Mouse (Mus musculus) forebrain, postnatal 0 days (tissue): ENCODE data around the gene Klhdc10. TPM values are rescaled to one million over a fixed set of nuclear protein-coding genes. Genes with fewer than 3 reads are reported as not detected.
"Not testable (repeated sequence)": the region's sequence is repeated elsewhere in the genome, so short reads cannot be mapped to it uniquely, and the experiment has no call there.

ENCODE experiments used
- ATAC-seq: fragments of 200-750 bp; cut with Nextera tagmentation; 2 replicates; pipeline ENCODE4 v1.8.0; 2017; ENCODE audit warnings: mild to moderate bottlenecking, moderate library complexity
- DNase-seq: peaks from one replicate; pipeline ENCODE4 v3.0.0-alpha.2; 2015
- H3K27ac ChIP-seq: fragments of 300-500 bp; sonication (generic); 2 replicates; pipeline ENCODE4 v1.5.1; 2014; ENCODE audit warnings: low read depth, mild to moderate bottlenecking, antibody characterized with exemption, low read length, moderate library complexity, mixed read lengths
- H3K27me3 ChIP-seq: fragments of 300-500 bp; sonication (generic); 2 replicates; pipeline ENCODE4 v1.6.1; 2014; ENCODE audit warnings: mild to moderate bottlenecking, low read length, mixed read lengths; ENCODE audit not compliant: insufficient read depth
- H3K36me3 ChIP-seq: fragments of 300-500 bp; sonication (generic); 2 replicates; pipeline ENCODE4 v1.6.1; 2014; ENCODE audit warnings: mild to moderate bottlenecking, moderate library complexity; ENCODE audit not compliant: insufficient read depth
- H3K4me1 ChIP-seq: fragments of 300-500 bp; sonication (generic); 2 replicates; pipeline ENCODE4 v1.6.1; 2014; ENCODE audit warnings: antibody characterized with exemption; ENCODE audit not compliant: insufficient read depth
- H3K4me2 ChIP-seq: fragments of 300-500 bp; sonication (generic); 2 replicates; pipeline ENCODE4 v1.6.1; 2014; ENCODE audit warnings: low read depth, mild to moderate bottlenecking, moderate library complexity
- H3K4me3 ChIP-seq: fragments of 300-500 bp; sonication (generic); 2 replicates; pipeline ENCODE4 v1.5.1; 2014; ENCODE audit warnings: low read depth, low read length, mixed read lengths
- H3K9ac ChIP-seq: fragments of 300-500 bp; sonication (generic); 2 replicates; pipeline ENCODE4 v1.6.1; 2014; ENCODE audit warnings: mild to moderate bottlenecking
- H3K9me3 ChIP-seq: fragments of 300-500 bp; sonication (generic); 2 replicates; pipeline ENCODE4 v1.6.1; 2016; ENCODE audit warnings: low read length
- CTCF ChIP-seq: sonication (generic); IDR thresholded peaks from 2 replicates; pipeline ENCODE4 v1.5.1; 2016; ENCODE audit warnings: antibody characterized with exemption, control low read depth, low read depth
- WGBS: fragments of 180-500 bp; shearing (Covaris S2); extraction: QIAGEN DNeasy Blood & Tissue Kit; methylation state at CpG from one replicate; pipeline ENCODE4 v1.1.7; 2014; 5-methylcytosine and 5-hydroxymethylcytosine counted together
- polyA plus RNA-seq: library from polyadenylated mRNA; unstranded; fragments of >200 nt; fragmentation: Nextera tagmentation; extraction: Ambion mirVana; gene quantifications from 2 replicates; pipeline ENCODE4 v1.2.1, GENCODE M21; 2015
- total RNA-seq: library from RNA; depleted of rRNA; stranded (reverse); fragments of >200 nt; gene quantifications from 2 replicates; pipeline ENCODE4 v1.2.3, GENCODE M21; 2014

The Klhdc10 gene
- total and polyA plus RNA-seq, 2 experiments from 2014 or later: 24.3 to 160 TPM

GRCm38 (mm10) chr6:30375791-30376190 lies 25.9 kb upstream of the Klhdc10 start:
- Histone ChIP-seq H3K9ac (no peak overlapping the region), H3K27ac (no peak overlapping the region), H3K9me3 (no peaks in the 10 kb centered on the region), H3K4me3 (no peak overlapping the region), H3K27me3 (no peaks in the 10 kb centered on the region), H3K4me1 (no peaks in the 10 kb centered on the region), H3K4me2 (no peak overlapping the region), H3K36me3 (peaks cover 71% of the 10 kb centered on the region)
- peak; percentile 18 for DNase-seq
- TF ChIP-seq CTCF: no peak
- ATAC-seq: no peak
- WGBS: 76% methylated on average over 1 of the region's 1 CpGs

GRCm38 (mm10) chr6:30381116-30381515 lies 20.6 kb upstream of the Klhdc10 start:
- DNase-seq: peak; percentile 46
- WGBS: 71% methylated on average over 3 of the region's 3 CpGs

GRCm38 (mm10) chr6:30390271-30390670 lies 11.4 kb upstream of the Klhdc10 start:
- H3K9ac ChIP-seq: peak overlapping the region; percentile 61
- not testable (repeated sequence) for H3K9me3 ChIP-seq, H3K4me1 ChIP-seq, H3K27me3 ChIP-seq, ATAC-seq, DNase-seq
- WGBS: 29% methylated on average over 4 of the region's 4 CpGs
- peak overlapping the region; percentile 47 for H3K4me2 ChIP-seq
- H3K36me3 ChIP-seq: peaks cover 19% of the 10 kb centered on the region
- peak overlapping the region; percentile 74 for H3K4me3 ChIP-seq
- H3K27ac ChIP-seq: 0 out of 2 replicates have a peak overlapping the region, but pooled peaks have one; percentile 17

More at GRCm38 (mm10) chr6:30381116-30381515, 20.6 kb upstream of the Klhdc10 start:
- no peaks in the 10 kb centered on the region for H3K9me3 ChIP-seq
- peak; percentile 49 for TF ChIP-seq CTCF
- no peak overlapping the region for H3K4me3 ChIP-seq
- no peaks in the 10 kb centered on the region for H3K27me3 ChIP-seq
- H3K4me1 ChIP-seq: no peaks in the 10 kb centered on the region
- no peak overlapping the region for H3K27ac ChIP-seq
- no peak overlapping the region for H3K4me2 ChIP-seq
- ATAC-seq: no peak
- peaks cover 74% of the 10 kb centered on the region for H3K36me3 ChIP-seq
- H3K9ac ChIP-seq: no peak overlapping the region

GRCm38 (mm10) chr6:30390714-30391697 lies 10.7 kb upstream of the Klhdc10 start, which contains the start of gene Zc3hc1:
Zc3hc1 (minus strand) TSS chr6:30391028.
- H3K9me3 ChIP-seq: no peaks in the 10 kb centered on the region
- no peaks in the 10 kb centered on the region for H3K4me1 ChIP-seq
- 0 out of 2 replicates have a peak within 1 kb of the TSS, but pooled peaks have one; percentile 17 for H3K27ac ChIP-seq
- 0 out of 2 replicates have a peak, but pooled peaks have one; percentile 9 for TF ChIP-seq CTCF
- peak within 1 kb of the TSS; percentile 61 for H3K9ac ChIP-seq
- no peaks in the 10 kb centered on the region for H3K27me3 ChIP-seq
- peak within 1 kb of the TSS; percentile 47 for H3K4me2 ChIP-seq
- ATAC-seq: peak; percentile 96
- H3K36me3 ChIP-seq: peaks cover 12% of the 10 kb centered on the region
- WGBS: 18% methylated on average over 33 of the region's 33 CpGs
- DNase-seq: peak; percentile 88
- peak within 1 kb of the TSS; percentile 74 for H3K4me3 ChIP-seq

GRCm38 (mm10) chr6:30391996-30392395 lies 9.7 kb upstream of the Klhdc10 start:
- no peaks in the 10 kb centered on the region for H3K27me3 ChIP-seq
- DNase-seq (no peak), ATAC-seq (no peak)
- no peaks in the 10 kb centered on the region for H3K9me3 ChIP-seq
- TF ChIP-seq CTCF: no peak
- no peak overlapping the region for H3K27ac ChIP-seq
- H3K36me3 ChIP-seq: peaks cover 3% of the 10 kb centered on the region; the same call in 1 of the 2 replicates
- no peak overlapping the region for H3K9ac ChIP-seq
- no peak overlapping the region for H3K4me3 ChIP-seq
- no peak overlapping the region for H3K4me2 ChIP-seq
- H3K4me1 ChIP-seq: no peaks in the 10 kb centered on the region
- WGBS: 90% methylated on average over 7 of the region's 7 CpGs

GRCm38 (mm10) chr6:30400146-30400545 lies 1.5 kb upstream of the Klhdc10 start:
- Histone ChIP-seq H3K4me1 (0 out of 2 replicates have a peak, but pooled peaks cover 4% of the 10 kb centered on the region), H3K4me3 (no peak overlapping the region), H3K4me2 (no peak overlapping the region), H3K9me3 (no peaks in the 10 kb centered on the region), H3K9ac (peak overlapping the region; percentile 93; the same call in 1 of the 2 replicates), H3K27ac (peak overlapping the region; percentile 99), H3K36me3 (no peaks in the 10 kb centered on the region), H3K27me3 (no peaks in the 10 kb centered on the region)
- ATAC-seq: no peak
- TF ChIP-seq CTCF: no peak
- 76% methylated on average over 5 of the region's 5 CpGs for WGBS
- DNase-seq: no peak

GRCm38 (mm10) chr6:30400716-30401115 lies 952 bp upstream of the Klhdc10 start:
- H3K9me3 ChIP-seq: no peaks in the 10 kb centered on the region
- ATAC-seq (no peak), DNase-seq (no peak)
- H3K36me3 ChIP-seq: no peaks in the 10 kb centered on the region
- peak overlapping the region; percentile 47 for H3K4me2 ChIP-seq
- H3K9ac ChIP-seq: peak overlapping the region; percentile 93
- H3K4me3 ChIP-seq: peak overlapping the region; percentile 74
- no peaks in the 10 kb centered on the region for H3K27me3 ChIP-seq
- no peak for TF ChIP-seq CTCF
- 3% methylated on average over 7 of the region's 7 CpGs for WGBS
- 0 out of 2 replicates have a peak, but pooled peaks cover 4% of the 10 kb centered on the region for H3K4me1 ChIP-seq
- peak overlapping the region; percentile 99 for H3K27ac ChIP-seq
